8 mouse cellular contexts compared by ENCODE assay signal in the genomic region with DNA sequence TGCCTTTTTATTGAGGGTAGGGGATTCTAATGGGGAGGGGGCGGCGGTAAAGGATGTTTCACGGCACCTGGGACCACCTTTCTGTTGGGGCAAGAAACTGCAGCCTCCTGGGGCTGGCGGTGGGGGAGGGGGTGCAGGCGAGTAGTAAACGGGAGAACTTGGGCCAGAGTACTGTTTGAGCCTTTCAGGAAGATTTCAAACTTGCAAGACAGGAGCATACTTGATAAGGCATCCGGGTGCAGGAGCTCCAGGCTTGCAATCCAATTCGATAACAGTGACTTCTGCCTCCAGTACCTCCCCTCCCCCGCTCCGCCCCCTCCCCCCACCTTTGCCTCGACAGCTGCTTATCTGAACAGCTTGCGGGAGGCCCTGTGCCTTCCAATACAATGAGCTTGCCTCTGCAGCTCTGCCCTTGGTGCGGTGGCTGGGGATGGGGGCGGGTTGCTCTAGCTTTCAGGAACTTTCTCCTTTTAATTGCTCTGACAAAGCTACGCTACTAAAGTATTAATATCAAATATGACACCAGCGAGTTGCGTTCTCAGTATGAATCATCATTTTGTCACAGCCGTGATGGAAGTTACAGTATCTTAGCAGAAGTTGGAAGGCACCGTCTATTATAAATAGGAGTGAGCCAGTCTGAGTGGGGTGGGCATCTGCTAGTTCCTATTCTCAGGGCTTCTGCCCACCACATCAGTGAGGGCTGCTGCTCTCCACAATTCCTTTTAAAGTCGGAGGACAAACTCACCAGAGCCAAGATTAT. TPM values are rescaled to one million over a fixed set of nuclear protein-coding genes. Genes with fewer than 3 reads are reported as not detected.
A peak's percentile ranks its signal among the peaks of the same experiment; 100 is the strongest.
DNase-seq lines count a peak whose midpoint lies in the region; ATAC-seq and TF ChIP-seq lines count a peak whose summit lies in the region.

No protein-coding gene starts in this region.

- H3K4me3 ChIP-seq in cortical plate, adult 2 months (ENCODE audit: insufficient read depth, low read length), result peak overlapping the region; percentile 80
- peak overlapping the region; percentile 83 for H3K4me3 ChIP-seq in heart, adult 2 months
- H3K4me3 ChIP-seq in kidney, embryonic 15.5 days (replicated peaks), result peak overlapping the region; percentile 51
- peak overlapping the region; percentile 63 for H3K4me3 ChIP-seq in limb, embryonic 15.5 days
- peak overlapping the region; percentile 60 for H3K4me3 ChIP-seq in midbrain, postnatal 0 days (ENCODE audit: low read depth, low read length)
- peak overlapping the region; percentile 66 for H3K4me3 ChIP-seq in stomach, embryonic 15.5 days (replicated peaks)

- no peaks in the 10 kb centered on the region for H3K9me3 ChIP-seq in kidney, embryonic 15.5 days (replicated peaks)
- no peaks in the 10 kb centered on the region for H3K9me3 ChIP-seq in limb, embryonic 15.5 days
- no peaks in the 10 kb centered on the region for H3K9me3 ChIP-seq in midbrain, postnatal 0 days (ENCODE audit: low read length)
- no peaks in the 10 kb centered on the region for H3K9me3 ChIP-seq in stomach, embryonic 15.5 days

- no peaks in the 10 kb centered on the region for H3K27me3 ChIP-seq in heart, adult 2 months (ENCODE audit: control insufficient read depth, insufficient read depth, low read length)
- peaks cover 6% of the 10 kb centered on the region; the same call in 1 of the 2 replicates for H3K27me3 ChIP-seq in kidney, embryonic 15.5 days
- H3K27me3 ChIP-seq in limb, embryonic 15.5 days, result peaks cover 5% of the 10 kb centered on the region; the same call in 1 of the 2 replicates
- H3K27me3 ChIP-seq in midbrain, postnatal 0 days (ENCODE audit: insufficient read depth, low read length), result no peaks in the 10 kb centered on the region
- H3K27me3 ChIP-seq in stomach, embryonic 15.5 days (replicated peaks), result no peaks in the 10 kb centered on the region

- peak overlapping the region; percentile 73 for H3K9ac ChIP-seq in heart, adult 2 months (ENCODE audit: low read depth, low read length)
- H3K9ac ChIP-seq in kidney, embryonic 15.5 days, result peak overlapping the region; percentile 49
- H3K9ac ChIP-seq in limb, embryonic 15.5 days, result peak overlapping the region; percentile 62
- H3K9ac ChIP-seq in midbrain, postnatal 0 days (replicated peaks; ENCODE audit: low read length, poor library complexity, severe bottlenecking), result peak overlapping the region; percentile 69; the same call in 1 of the 2 replicates
- H3K9ac ChIP-seq in stomach, embryonic 15.5 days, result peak overlapping the region; percentile 55; the same call in 1 of the 2 replicates

- no peak for TF ChIP-seq POLR2A in cortical plate, adult 2 months (IDR thresholded peaks at IDR 0.05; ENCODE audit: extremely low read depth, insufficient read depth, low read length)
- no peak for TF ChIP-seq POLR2A in heart, adult 2 months (IDR thresholded peaks at IDR 0.05; ENCODE audit: insufficient read depth, low read depth, low read length)

- peak overlapping the region; percentile 99 for H3K4me2 ChIP-seq in kidney, embryonic 15.5 days
- H3K4me2 ChIP-seq in limb, embryonic 15.5 days, result peak overlapping the region; percentile 99
- peak overlapping the region; percentile 100 for H3K4me2 ChIP-seq in midbrain, postnatal 0 days (ENCODE audit: low read depth, low read length, poor library complexity, severe bottlenecking)
- H3K4me2 ChIP-seq in stomach, embryonic 15.5 days, result peak overlapping the region; percentile 99

- 0 out of 2 replicates have a peak, but pooled peaks cover 2% of the 10 kb centered on the region for H3K4me1 ChIP-seq in cortical plate, adult 2 months (ENCODE audit: control insufficient read depth, insufficient read depth, low read length)
- H3K4me1 ChIP-seq in heart, adult 2 months (ENCODE audit: control insufficient read depth, insufficient read depth, low read length), result peaks cover 11% of the 10 kb centered on the region
- peaks cover 70% of the 10 kb centered on the region for H3K4me1 ChIP-seq in kidney, embryonic 15.5 days
- peaks cover 53% of the 10 kb centered on the region for H3K4me1 ChIP-seq in limb, embryonic 15.5 days
- H3K4me1 ChIP-seq in midbrain, postnatal 0 days (ENCODE audit: insufficient read depth, low read length), result peaks cover 14% of the 10 kb centered on the region; the same call in 1 of the 2 replicates
- H3K4me1 ChIP-seq in stomach, embryonic 15.5 days, result peaks cover 38% of the 10 kb centered on the region

- no peak for TF ChIP-seq EP300 in heart, adult 2 months (IDR thresholded peaks at IDR 0.05; ENCODE audit: insufficient read depth, low read depth, low read length)

- 1% methylated on average over 18 of the region's 20 CpGs for WGBS in heart, adult 2 months
- 2% methylated on average over 20 of the region's 20 CpGs for WGBS in kidney, embryonic 15.5 days
- 2% methylated on average over 19 of the region's 20 CpGs for whole genome bisulfite sequencing in limb, embryonic 15.5 days
- 1% methylated on average over 20 of the region's 20 CpGs for WGBS in midbrain, postnatal 0 days
- WGBS in stomach, embryonic 15.5 days, result 1% methylated on average over 18 of the region's 20 CpGs

- peak; percentile 72 for DNase-seq in gastrocnemius, adult 18-20 months (ENCODE audit: low spot score)
- no peak for DNase-seq in gastrocnemius, postnatal 14 days
- peak; percentile 53 to 65 for DNase-seq in heart, adult 2 months
- peak; percentile 31 for DNase-seq in midbrain, postnatal 0 days (ENCODE audit: low spot score)

- H3K27ac ChIP-seq in cortical plate, adult 2 months (ENCODE audit: insufficient read depth, low read length), result peak overlapping the region; percentile 96; the same call in 1 of the 2 replicates
- H3K27ac ChIP-seq in heart, adult 2 months, result peak overlapping the region; percentile 97
- H3K27ac ChIP-seq in kidney, embryonic 15.5 days, result peak overlapping the region; percentile 88
- peak overlapping the region; percentile 82 for H3K27ac ChIP-seq in limb, embryonic 15.5 days
- H3K27ac ChIP-seq in midbrain, postnatal 0 days (ENCODE audit: low read depth, low read length), result peak overlapping the region; percentile 70; the same call in 1 of the 2 replicates
- peak overlapping the region; percentile 89 for H3K27ac ChIP-seq in stomach, embryonic 15.5 days

- no peak for TF ChIP-seq CTCF in cortical plate, adult 2 months (IDR thresholded peaks at IDR 0.05; ENCODE audit: extremely low read depth, insufficient read depth, low read length)
- no peak for TF ChIP-seq CTCF in heart, adult 2 months (IDR thresholded peaks at IDR 0.05)
- TF ChIP-seq CTCF in midbrain, postnatal 0 days (IDR thresholded peaks at IDR 0.05), result no peak

- intact Hi-C loops in gastrocnemius, postnatal 14 days (cut with DNase I; ENCODE audit: low total_unique reads), result loop anchor here (5.0 to 10.0 kb wide), 2 partner anchors 54 to 176 kb away; no protein-coding TSS in a partner anchor
- intact Hi-C loops in heart, adult 2 months (cut with DNase I), result loop anchor here (1.0 to 5.0 kb wide), 4 partner anchors 54 to 239 kb away; no protein-coding TSS in a partner anchor

- no peaks in the 10 kb centered on the region for H3K36me3 ChIP-seq in heart, adult 2 months (ENCODE audit: control insufficient read depth, insufficient read depth, low read length)
- no peaks in the 10 kb centered on the region for H3K36me3 ChIP-seq in kidney, embryonic 15.5 days
- H3K36me3 ChIP-seq in limb, embryonic 15.5 days, result no peaks in the 10 kb centered on the region
- no peaks in the 10 kb centered on the region for H3K36me3 ChIP-seq in midbrain, postnatal 0 days (ENCODE audit: insufficient read depth, low read length)
- H3K36me3 ChIP-seq in stomach, embryonic 15.5 days, result no peaks in the 10 kb centered on the region

- peak; percentile 13; the same call in 1 of the 2 replicates for ATAC-seq in kidney, embryonic 15.5 days (replicated peaks; ENCODE audit: low FRiP score)
- no peak for ATAC-seq in limb, embryonic 15.5 days (ENCODE audit: insufficient number of reproducible peaks, low FRiP score, low TSS enrichment, low read depth)
- no peak for ATAC-seq in midbrain, postnatal 0 days (ENCODE audit: low FRiP score)
- ATAC-seq in stomach, embryonic 15.5 days (ENCODE audit: insufficient read depth, low FRiP score, low read depth), result peak; percentile 44

- no peaks in the 10 kb centered on the region for H3K79me2 ChIP-seq in heart, adult 2 months (replicated peaks; ENCODE audit: control insufficient read depth, insufficient read depth, low read length)

RNA-seq across cellular contexts. Expression of a gene that starts 2.2 kb away (rescaled TPM):
- 100 to 1,000 TPM in 1 of 2 experiments, 10 to 100 TPM in 1; 43.0 to 114 TPM for total RNA-seq in gastrocnemius, adult 18-20 months (2021)
- 10 to 100 TPM; 10.1 to 33.9 TPM for total RNA-seq in gastrocnemius, postnatal 14 days (2021)
- 38.0 and 41.9 TPM in 2 replicates for polyA plus RNA-seq in cortical plate, adult 2 months (2012; rRNA removed)
- 10 to 100 TPM in 1 of 2 experiments, 1 to 10 TPM in 1; 8.2 to 19.0 TPM for total RNA-seq in heart, adult 2 months (2021)
- polyA plus RNA-seq in heart, adult 2 months (2012; rRNA removed), result 19.7 and 24.3 TPM in 2 replicates
- polyA plus RNA-seq in kidney, embryonic 15.5 days (2015; fragmentation: Nextera tagmentation; extraction: Ambion mirVana), result 40.2 and 42.8 TPM in 2 replicates
- 61.7 and 77.7 TPM in 2 replicates for polyA plus RNA-seq in limb, embryonic 15.5 days (2015; fragmentation: Nextera tagmentation; extraction: Ambion mirVana)
- 7.3 and 10.3 TPM in 2 replicates for total RNA-seq in midbrain, postnatal 0 days (2014; rRNA removed)
- 20.4 and 23.3 TPM in 2 replicates for polyA plus RNA-seq in midbrain, postnatal 0 days (2015; fragmentation: Nextera tagmentation; extraction: Ambion mirVana)
- 36.2 and 39.0 TPM in 2 replicates for polyA plus RNA-seq in stomach, embryonic 15.5 days (2015; fragmentation: Nextera tagmentation; extraction: Ambion mirVana)

RNA-seq across cellular contexts. Expression of a gene that starts 55.1 kb away (rescaled TPM):
- total RNA-seq in gastrocnemius, adult 18-20 months (2021), result 100 to 1,000 TPM; 118 to 125 TPM
- total RNA-seq in gastrocnemius, postnatal 14 days (2021), result 100 to 1,000 TPM; 126 to 130 TPM
- polyA plus RNA-seq in cortical plate, adult 2 months (2012; rRNA removed), result 88.7 and 99.9 TPM in 2 replicates
- 10 to 100 TPM; 52.2 to 67.6 TPM for total RNA-seq in heart, adult 2 months (2021)
- polyA plus RNA-seq in heart, adult 2 months (2012; rRNA removed), result 51.7 and 52.2 TPM in 2 replicates
- polyA plus RNA-seq in kidney, embryonic 15.5 days (2015; fragmentation: Nextera tagmentation; extraction: Ambion mirVana), result 19.6 and 20.3 TPM in 2 replicates
- polyA plus RNA-seq in limb, embryonic 15.5 days (2015; fragmentation: Nextera tagmentation; extraction: Ambion mirVana), result 7.1 and 8.0 TPM in 2 replicates
- total RNA-seq in midbrain, postnatal 0 days (2014; rRNA removed), result 19.3 and 19.8 TPM in 2 replicates
- polyA plus RNA-seq in midbrain, postnatal 0 days (2015; fragmentation: Nextera tagmentation; extraction: Ambion mirVana), result 13.6 and 13.7 TPM in 2 replicates
- 8.4 and 10.2 TPM in 2 replicates for polyA plus RNA-seq in stomach, embryonic 15.5 days (2015; fragmentation: Nextera tagmentation; extraction: Ambion mirVana)

Comparison
In these comparisons a context has a peak if more than half of its experiments do, and no peak if none do; other contexts are left out.
1. ATAC-seq: peak in kidney, embryonic 15.5 days (single experiment) and stomach, embryonic 15.5 days (single experiment); none in limb, embryonic 15.5 days (single experiment) and midbrain, postnatal 0 days (single experiment).
2. Peak in every context shown above with its lines, with median percentiles within 50 percentile points of each other: H3K27ac ChIP-seq, H3K4me3 ChIP-seq, H3K9ac ChIP-seq and H3K4me2 ChIP-seq.